Mouse (Mus musculus) T-helper 2 cell (primary cell): ENCODE results near the gene Lpcat2b.

Experiments used
- in situ Hi-C: fragments of 300-600 bp; cut with MboI, MseI; formaldehyde crosslinking; loops from one replicate; pipeline ENCODE4 v1.15.1; 2025; ENCODE audit warnings: high pct_unique_total_duplicates

The Lpcat2b gene

GRCm38 (mm10) chr5:107447977-107448376, 16.6 kb downstream of the Lpcat2b start:
- in situ Hi-C loops = no loop called here

GRCm38 (mm10) chr5:107448784-107449183, 17.4 kb downstream of the Lpcat2b start:
- in situ Hi-C loops = no loop called here

- in situ Hi-C loops = no loop called here
These were observed 18.3 kb downstream of the Lpcat2b start for GRCm38 (mm10) chr5:107449620-107450019.

GRCm38 (mm10) chr5:107450299-107450698, 18.9 kb downstream of the Lpcat2b start:
- in situ Hi-C loops = no loop called here

DNA sequence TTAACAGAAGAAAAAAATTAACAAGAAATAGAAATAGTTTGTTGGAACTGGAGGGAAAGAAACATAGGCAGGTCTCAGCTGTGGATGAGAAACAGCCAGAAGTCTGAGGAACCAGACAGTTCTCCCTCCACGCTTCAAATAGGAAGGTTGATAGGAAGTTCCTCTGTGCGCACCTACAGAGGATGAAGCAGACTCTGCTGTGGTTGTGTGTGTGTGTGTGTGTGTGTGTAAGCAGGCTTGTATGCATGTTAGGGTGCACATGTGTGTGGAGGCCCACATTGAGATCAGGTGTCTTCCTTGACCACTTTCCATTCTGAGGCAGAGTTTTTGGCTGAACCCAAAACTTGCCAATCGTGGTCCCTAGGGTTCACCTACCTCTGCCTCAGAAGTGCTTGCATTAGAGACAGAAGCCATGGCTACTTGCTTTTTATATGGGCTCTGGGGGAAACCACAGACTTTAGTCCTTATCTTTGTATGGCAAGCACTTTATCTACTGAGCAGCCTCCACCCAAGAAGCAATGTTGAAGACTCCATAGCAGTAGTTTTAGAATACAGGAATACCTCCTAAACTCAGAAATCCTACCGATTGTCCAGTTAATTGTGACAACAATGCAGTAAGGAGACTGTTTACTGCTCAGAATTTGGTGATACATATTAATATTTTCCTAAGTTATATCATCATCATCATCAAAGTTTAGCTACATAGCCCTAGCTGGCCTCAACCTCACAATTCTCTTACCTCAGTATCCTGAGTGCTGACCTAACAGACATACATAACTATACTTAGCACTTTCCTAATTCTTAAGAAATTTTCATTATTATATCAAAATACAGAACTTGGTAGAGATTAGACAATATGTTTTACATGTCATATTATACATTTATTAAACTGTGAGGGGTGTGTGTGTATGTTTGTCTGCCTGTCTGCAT, 31.1 kb downstream of the Lpcat2b start:
- in situ Hi-C loops = no loop called here

DNA sequence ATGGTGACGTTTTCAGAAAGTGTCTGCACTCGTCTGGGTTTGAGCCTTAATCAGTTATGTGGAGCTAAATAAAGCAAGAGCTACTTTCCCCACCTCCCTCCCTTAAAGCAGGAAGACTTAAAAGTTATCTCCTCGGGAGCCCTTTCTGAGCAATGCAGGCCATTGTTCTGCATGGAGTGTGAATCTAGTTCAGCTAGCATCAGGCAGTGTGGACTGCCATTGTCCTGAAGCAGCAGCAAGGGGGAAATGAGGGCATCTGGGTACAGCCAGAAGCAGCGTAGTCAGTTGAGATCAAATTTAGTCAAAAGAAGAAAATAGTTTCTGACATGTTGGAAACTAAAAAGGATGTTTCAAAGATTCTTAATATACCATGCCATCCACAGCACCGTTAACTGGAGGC, 35.2 kb downstream of the Lpcat2b start:
- in situ Hi-C loops = no loop called here

DNA sequence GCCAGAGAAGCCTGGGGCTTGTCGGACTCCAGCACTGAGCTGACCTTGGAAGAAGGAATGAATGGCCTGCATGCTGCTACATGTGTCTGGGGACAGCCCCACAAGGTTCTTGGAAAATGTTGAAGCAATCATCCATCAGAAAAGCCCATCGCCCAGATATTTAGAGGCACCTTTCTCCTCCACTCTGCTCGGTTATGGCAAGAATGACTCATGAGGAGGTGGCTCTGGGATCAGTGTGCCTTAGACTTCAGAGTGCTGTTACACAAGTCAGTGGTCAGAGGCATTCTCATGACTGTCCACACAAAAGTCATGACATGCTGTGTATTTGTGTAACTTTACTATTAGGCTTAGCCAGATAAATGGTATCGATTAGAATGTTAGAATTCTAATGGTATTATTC, 35.7 kb downstream of the Lpcat2b start:
- in situ Hi-C loops = no loop called here

- in situ Hi-C loops = no loop called here
These were observed 39.4 kb downstream of the Lpcat2b start for GRCm38 (mm10) chr5:107470600-107471329.

- in situ Hi-C loops = no loop called here
These were observed 48.8 kb downstream of the Lpcat2b start for GRCm38 (mm10) chr5:107480194-107480593.
